Mouse (Mus musculus) right cerebral cortex, adult 2 months (tissue): Measurements from ENCODE around the gene Gm45713.
"Not testable (repeated sequence)": the region's sequence is repeated elsewhere in the genome, so short reads cannot be mapped to it uniquely, and the experiment has no call there.

Experiments used
- DNase-seq, 2 experiments: peaks; one replicate each; pipeline ENCODE4 v3.0.0; 2021 to 2022; ENCODE audit warnings: low spot score in 2 of 2

Gene Gm45713

GRCm38 (mm10) chr7:45162996-45163615 lies 27.1 kb upstream of the Gm45713 start:
- no peak for DNase-seq

DNA sequence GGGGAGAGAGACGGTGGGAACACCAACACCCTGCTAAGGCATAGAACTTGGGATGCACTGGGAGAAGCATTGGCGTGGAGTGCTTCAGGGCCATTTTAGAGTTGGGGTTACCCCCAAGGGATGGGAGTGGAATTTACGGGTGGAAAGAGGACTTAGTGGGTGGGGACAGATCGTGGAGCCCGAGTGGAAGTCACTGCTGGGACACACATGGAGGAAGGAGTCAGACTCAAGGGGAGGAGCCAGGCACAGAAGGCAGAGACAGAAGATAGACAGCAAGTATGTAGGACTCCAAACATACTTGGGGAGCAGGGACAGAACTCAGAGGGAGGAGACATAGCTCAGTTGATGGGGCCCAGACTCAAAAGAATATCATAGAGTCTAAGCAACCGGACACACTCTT lies 26.5 kb upstream of the Gm45713 start:
- DNase-seq = no peak

GRCm38 (mm10) chr7:45161612-45162473 lies 25.8 kb upstream of the Gm45713 start:
- peak; percentile 96 for DNase-seq

GRCm38 (mm10) chr7:45160866-45161265 lies 24.8 kb upstream of the Gm45713 start:
- DNase-seq = no peak

DNA sequence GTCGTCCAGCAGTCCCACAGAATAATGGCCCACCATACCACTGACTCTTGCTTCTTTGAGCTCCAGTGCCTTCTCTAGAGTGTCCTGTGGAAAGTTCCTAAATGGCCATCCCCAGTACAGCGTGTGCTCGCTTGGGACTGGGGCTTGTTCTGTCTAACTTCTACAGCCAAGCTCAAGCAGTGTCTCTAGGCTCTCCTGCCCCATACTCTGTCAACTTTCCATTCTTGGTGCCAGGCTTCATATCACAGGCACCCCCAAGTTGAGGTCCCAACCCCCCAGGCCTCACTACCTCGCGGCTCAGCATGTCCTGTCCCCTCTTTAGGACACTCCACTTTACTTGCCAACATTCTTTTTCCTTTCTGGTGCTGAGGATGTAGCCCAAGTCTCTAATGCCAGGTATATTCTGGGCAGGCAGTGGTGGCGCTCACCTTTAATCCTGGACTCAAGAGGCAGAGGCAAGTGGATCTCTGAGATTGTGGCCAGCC lies 24.3 kb upstream of the Gm45713 start:
- no peak for DNase-seq

DNA sequence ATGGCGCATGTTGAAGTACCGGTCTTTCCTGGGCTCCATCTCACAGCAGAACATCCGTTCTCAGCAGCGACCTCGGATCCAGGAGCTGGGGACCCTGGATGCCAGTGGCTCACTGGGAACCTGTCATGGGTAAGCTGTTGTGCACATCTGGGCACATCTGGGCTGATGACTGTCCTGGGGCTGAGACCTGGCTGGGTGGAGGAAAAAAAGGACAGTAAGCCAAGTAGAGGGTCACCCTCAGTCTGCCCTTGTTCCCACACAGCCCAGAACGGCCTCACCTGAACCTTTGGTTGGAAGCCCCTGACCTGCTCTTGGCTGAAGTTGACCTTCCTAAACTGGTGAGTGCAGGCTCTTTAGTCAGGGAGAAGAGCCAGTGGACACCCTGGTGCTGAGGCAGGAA lies 23.0 kb upstream of the Gm45713 start:
- DNase-seq = no peak

GRCm38 (mm10) chr7:45157459-45157858 lies 21.4 kb upstream of the Gm45713 start:
- DNase-seq = peak in 1 of 2 experiments; percentile 70

DNA sequence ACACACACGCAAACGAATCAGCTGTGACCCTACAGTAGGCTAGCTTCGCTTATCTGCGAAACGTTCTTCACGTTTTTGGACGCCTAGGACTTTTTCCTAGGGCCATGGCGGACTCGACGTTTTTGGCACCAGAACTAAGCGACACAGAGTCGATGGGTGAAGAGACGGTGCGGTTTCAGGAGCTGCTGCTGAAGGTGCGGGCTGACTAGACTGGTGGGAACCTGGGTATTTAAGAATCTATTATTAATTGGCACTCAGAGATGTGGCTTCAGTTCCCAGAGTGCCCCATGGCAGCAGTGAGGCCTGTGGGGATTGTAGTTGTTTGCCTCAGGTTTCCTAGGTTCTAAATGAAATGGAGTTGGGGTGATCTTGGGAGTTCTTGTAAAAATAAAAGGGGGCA lies 20.2 kb upstream of the Gm45713 start:
- no peak for DNase-seq

GRCm38 (mm10) chr7:45155590-45155989 lies 19.6 kb upstream of the Gm45713 start:
- DNase-seq = no peak

GRCm38 (mm10) chr7:45154993-45155514 lies 19.0 kb upstream of the Gm45713 start:
- peak in 1 of 2 experiments; percentile 54 for DNase-seq

GRCm38 (mm10) chr7:45154096-45154992 lies 18.3 kb upstream of the Gm45713 start, which contains the start of the genes Pih1d1 and Aldh16a1:
Gene Pih1d1 (plus strand): TSS chr7:45154303.
Gene Aldh16a1 (minus strand): TSS chr7:45154584.
- DNase-seq = peak; percentile 94 to 98

GRCm38 (mm10) chr7:45153586-45153985 lies 17.6 kb upstream of the Gm45713 start:
- no peak for DNase-seq

DNA sequence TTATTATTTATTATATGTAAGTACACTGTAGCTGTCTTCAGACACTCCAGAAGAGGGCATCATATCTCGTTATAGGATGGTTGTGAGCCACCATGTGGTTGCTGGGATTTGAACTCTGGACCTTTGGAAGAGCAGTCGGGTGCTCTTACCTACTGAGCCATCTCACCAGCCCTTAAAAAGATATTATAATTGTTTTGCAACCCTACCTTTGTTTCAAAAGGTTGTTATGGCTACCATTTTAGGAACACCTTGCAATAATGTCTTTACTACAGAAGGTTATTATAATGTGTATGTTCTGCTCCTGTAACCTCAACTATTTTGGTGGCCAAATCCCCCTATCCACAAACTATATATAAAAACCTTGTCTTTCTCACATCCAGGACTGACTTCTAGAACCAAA lies 17.0 kb upstream of the Gm45713 start:
- not testable (repeated sequence) for DNase-seq

DNA sequence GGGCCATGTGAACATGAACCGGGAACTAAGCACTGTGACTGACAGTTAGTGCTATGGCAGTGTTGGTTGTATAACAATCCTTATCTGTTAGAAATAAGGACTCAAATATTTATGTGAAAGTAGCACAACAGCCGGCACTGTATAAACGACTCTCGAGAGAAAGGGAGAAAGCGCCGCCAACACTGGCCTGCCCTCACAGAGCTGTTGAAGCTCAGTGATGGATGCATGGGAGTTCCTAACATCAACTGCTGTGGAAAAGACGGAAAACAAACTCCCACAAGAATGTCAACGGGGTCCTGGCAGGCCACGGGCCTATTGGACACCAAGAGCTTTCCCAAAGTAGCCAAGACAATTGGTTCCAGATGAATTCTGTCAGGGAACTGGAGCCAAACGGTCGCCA lies 15.3 kb upstream of the Gm45713 start:
- DNase-seq = no peak

GRCm38 (mm10) chr7:45150321-45150720 lies 14.3 kb upstream of the Gm45713 start:
- no peak for DNase-seq

DNA sequence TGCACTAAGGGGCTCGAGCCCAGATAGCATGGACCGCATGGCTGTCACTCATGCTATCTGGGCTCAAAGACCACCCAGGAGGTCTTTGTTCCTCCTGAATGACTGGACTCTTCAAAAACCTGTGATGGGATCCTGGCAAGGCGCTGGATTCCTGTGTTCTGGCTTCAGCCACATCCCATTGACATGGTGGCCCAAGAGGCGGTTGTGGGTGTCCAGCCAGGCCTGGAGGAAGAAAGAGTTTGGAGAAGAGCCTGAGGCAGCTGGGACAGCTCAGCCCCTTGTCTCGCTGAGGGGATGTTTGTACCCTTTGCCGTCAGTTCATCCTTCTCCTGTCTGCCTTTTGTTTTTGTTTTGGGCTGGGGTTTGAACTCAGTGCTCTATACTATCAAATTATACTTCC lies 13.5 kb upstream of the Gm45713 start:
- no peak for DNase-seq

GRCm38 (mm10) chr7:45148534-45149098 lies 12.6 kb upstream of the Gm45713 start:
- DNase-seq = no peak

GRCm38 (mm10) chr7:45147899-45148298 lies 11.9 kb upstream of the Gm45713 start:
- DNase-seq = no peak

DNA sequence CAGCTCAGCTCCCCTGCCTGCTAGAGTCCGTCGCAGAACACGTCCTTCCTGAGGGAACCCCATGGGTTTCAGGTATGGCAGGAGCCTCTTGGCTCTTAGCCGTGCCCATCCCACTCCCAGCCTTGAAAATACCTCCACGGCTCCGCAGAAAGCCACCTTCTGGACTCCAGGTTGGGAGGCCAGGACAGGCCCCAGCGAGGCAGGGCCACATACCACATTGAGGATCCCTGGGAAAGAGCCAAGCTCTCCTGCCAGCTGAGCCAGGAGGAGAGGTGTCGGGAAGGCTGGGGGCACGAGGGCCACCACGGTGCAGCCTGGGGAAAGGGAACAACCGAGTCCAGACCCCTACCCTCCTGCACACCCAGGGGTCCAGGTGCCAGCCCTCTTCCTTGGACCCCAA lies 11.2 kb upstream of the Gm45713 start:
- DNase-seq = no peak

DNA sequence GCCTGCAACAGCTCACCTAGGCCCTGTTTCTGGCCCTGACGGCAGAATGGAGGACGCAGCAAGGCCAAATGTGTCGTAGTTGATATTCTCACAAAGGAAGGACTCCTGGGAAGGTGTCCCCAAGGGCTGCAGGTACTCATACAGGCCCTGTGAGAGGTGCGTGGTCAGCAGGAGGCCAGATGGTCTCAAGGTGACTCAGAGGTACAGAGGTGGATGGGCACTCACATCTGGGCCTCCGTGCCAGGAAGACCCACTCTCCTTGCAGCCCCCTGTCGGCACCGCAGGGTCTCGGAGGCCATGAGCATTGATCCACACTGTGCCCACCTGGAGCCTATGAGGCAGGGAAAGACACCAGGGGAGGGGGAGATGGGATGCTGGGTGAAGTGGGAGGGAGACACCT lies 9.4 kb upstream of the Gm45713 start:
- DNase-seq = no peak
